Mouse (Mus musculus): ENCODE results near the gene Rptor.

Rptor gene

DNA sequence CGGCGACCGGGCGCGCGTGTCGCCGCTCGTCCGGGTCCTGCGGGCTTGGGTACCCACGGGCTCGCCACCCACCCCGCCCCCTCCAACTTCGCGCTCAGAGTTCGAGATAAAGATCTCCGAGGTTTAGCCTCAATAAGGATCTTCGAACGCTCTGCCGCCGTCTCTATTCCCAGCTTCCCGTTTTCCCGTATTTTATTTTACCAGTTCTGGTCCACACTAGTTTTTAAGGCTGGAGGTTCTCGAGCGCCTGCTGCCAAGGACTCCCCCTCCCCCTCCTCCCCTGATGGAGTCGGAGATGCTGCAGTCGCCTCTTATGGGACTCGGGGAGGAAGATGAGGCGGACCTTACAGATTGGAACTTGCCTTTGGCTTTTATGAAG is 811 bp downstream of the Rptor start:
- DNase-seq (ENCODE audit: low spot score in 2 of 2): no peak

- DNase-seq (ENCODE audit: low spot score in 2 of 2): no peak
Observed at GRCm38 (mm10) chr11:119607464-119607863, 4.8 kb downstream of the Rptor start.

DNA sequence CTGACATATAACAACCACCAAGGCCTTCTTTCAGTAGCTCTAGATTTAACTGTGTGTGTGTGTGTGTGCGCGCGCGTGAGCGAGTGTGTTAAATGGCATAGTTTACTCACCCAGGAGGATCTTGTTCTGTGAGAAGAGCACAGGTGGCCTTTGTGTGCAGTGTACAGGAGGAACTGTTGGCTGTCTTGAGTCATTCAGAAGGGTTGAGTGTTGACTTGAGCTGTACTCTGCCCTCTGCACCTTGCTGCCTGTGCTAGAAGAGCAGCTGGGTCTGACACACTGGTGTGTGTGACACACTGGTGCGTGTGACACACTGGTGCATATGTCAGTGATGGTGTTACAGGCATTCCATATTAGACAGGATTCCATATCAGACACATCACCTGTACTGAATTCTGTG is 8.8 kb downstream of the Rptor start:
- no peak for DNase-seq (ENCODE audit: low spot score in 2 of 2)

DNA sequence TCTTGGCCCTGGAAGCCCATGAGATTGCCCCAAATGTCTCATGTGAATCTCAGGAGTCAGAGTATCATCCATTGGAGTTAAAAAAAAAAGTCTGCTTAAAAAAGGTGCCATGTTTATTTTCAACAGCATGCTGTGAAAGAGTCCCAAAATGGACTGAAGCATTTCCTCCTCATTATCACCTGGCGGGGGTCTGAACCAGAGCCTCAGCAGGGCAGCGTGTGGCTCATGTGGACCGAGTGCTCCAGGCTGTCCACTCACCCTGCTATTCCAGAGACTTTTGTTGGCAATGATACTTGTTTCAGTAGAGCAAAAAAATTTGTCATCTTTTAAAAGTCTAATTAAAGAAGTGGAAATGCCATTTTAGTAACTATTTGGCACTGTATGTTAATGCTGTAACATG is 9.5 kb downstream of the Rptor start:
- DNase-seq (ENCODE audit: low spot score in 2 of 2): no peak

DNA sequence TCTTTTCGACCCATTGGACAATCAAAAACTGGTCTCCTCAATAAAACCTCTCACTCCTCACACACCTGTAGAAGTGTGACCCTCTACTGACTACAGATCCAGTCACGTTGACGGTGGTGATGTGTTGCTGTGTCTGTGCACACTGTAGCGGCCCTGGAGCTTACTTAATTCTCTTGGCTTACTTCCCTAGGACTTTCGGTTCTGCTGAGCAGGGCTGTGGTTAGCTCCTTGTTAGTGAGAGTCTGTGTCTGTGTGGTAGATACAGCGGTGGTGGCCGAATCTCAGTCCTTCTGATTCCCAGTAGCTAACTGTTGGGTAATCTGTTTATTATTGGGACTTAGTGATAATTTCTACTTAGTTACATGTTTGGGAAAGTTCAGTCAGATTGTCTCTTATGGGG is 12.4 kb downstream of the Rptor start:
- DNase-seq (ENCODE audit: low spot score in 2 of 2): no peak

GRCm38 (mm10) chr11:119618763-119619162 is 16.1 kb downstream of the Rptor start:
- peak in 1 of 2 experiments; percentile 42 for DNase-seq (ENCODE audit: low spot score in 2 of 2)

- DNase-seq (ENCODE audit: low spot score in 2 of 2): no peak
Observed at GRCm38 (mm10) chr11:119621266-119621665, 18.6 kb downstream of the Rptor start.

GRCm38 (mm10) chr11:119623800-119624199 is 21.1 kb downstream of the Rptor start:
- DNase-seq (ENCODE audit: low spot score in 2 of 2): no peak

DNA sequence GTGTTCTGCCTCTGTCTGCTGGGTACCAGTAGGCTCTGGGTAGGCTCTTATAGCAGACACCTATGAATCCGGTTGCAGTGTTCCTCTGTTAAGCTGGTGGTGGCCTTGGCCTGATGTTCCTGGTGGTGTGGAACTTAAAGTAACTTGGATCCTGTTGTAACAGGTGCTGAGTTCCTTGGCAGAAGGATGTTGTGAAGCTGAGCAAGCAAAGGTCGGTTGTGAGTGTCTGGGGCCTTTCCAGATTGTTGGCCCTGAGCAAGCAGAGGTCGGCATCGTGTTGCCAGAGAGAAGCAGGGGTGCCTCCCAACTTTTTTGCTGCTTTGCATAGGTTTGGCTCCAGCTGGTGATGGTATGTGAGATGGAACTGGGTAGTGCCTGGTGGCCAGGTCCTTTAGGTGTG is 21.7 kb downstream of the Rptor start:
- DNase-seq (ENCODE audit: low spot score in 2 of 2): no peak

GRCm38 (mm10) chr11:119624955-119625354 is 22.2 kb downstream of the Rptor start:
- no peak for DNase-seq (ENCODE audit: low spot score in 2 of 2)

GRCm38 (mm10) chr11:119625476-119625875 is 22.8 kb downstream of the Rptor start:
- no peak for DNase-seq (ENCODE audit: low spot score in 2 of 2)

DNA sequence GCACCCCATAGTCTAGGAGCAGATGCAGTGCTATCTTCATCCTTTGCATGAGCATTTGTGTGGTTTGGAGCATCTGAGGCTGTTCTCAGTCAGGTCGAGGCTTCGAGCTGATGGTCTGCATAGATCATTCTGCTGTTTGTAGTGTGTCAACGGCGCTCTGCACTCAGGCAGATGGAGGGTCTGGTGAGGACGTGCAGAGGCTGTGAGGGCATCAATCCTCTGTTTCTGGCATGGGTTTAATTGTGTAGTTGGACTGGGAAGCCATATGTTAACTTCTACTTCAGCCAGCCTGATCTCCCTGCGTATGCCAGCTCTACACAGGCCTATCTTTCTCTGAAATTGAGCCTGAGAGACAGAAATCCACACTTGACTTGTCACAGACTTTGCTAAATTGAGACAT is 23.2 kb downstream of the Rptor start:
- no peak for DNase-seq (ENCODE audit: low spot score in 2 of 2)

GRCm38 (mm10) chr11:119627243-119627642 is 24.5 kb downstream of the Rptor start:
- DNase-seq (ENCODE audit: low spot score in 2 of 2): no peak

DNA sequence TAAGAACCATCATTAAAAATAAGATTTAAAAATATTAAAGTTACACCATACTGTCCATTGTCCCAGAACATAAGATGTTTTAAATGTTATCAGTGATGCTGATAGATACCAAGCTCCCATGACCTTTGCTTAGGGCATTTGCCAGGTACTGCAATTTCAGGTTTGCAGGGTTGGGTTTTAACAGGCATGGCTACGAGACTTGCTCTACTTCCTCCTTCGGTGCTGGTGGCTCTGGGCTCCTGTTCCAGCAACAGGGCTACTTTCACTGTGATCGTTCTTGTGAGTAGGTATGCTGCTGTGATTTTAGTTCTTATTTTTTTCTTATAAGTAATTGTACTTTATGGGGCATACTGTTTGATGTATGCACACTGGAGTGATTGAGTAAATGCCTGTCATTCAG is 26.4 kb downstream of the Rptor start:
- DNase-seq (ENCODE audit: low spot score in 2 of 2): no peak

DNA sequence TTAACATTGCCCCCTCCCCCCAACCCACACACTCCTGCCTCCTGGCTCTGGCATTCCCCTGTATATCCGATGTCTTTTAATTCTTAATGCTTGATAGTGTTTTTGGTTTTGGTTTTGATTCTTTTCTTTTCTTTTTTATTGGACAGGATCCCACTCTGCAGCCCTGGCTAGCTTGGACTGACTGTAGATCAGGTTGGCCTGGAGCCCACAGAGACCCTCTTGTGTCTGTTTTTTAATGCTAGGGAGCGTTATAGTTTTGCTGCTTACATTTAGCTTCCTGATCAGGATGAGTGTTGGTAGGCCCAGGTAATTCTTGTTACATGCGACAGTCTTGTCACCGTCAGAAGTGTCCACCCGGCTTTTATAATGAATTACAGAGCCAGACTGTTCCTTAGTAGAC is 27.6 kb downstream of the Rptor start:
- DNase-seq (ENCODE audit: low spot score in 2 of 2): no peak

DNA sequence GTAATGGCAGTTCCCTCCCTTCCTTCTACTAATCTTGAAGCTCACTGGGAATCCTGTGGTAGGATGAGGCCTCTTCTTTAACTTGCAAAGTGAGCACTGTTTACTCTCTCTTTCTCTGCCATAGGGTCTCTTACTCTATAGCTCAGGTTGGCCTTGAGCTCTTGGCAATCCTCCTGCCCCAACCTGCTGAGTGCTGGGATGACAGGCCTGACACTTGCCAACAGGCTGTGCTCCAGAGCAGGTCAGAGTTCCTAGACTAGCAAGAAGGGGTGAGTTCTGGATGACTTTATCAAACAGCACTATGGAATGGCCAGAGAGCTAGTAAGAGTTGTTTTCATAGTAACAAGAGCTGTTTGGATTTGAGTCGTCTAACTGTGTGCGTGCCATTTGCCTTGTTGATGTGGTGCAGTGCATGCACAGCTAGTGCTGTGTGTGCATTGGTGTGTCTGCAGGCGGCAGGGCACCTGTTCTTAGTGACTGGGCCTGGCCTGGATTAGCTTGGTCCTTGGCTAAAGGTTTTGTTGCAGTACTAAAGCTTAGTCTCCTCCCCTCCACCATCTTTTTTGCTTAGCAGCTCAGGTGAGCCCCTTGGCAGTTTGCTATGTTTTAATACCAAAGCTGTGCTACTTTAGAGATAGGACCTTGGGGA is 28.6 kb downstream of the Rptor start:
- DNase-seq (ENCODE audit: low spot score in 2 of 2): no peak

GRCm38 (mm10) chr11:119636371-119636883 is 33.7 kb downstream of the Rptor start:
- no peak for DNase-seq (ENCODE audit: low spot score in 2 of 2)

DNA sequence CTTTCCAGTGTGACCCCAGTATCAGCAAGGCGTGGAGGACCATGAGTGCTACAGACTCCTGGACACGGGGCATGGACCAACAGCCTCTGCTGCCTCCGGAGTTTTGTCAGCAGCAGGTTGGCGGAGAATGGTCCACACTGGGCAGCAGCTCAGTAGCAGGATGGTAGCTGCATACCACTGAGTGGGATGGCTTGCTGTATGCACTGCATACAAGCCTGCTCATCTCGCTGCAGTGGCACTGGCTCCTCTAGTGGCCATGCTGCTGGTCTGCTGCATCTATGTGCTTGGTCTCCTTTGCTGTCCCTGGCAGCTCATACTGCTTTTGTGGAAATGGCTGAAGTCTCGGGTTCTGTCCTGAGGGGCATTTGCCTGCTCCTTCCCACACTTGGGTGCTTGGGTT is 34.8 kb downstream of the Rptor start:
- no peak for DNase-seq (ENCODE audit: low spot score in 2 of 2)

DNA sequence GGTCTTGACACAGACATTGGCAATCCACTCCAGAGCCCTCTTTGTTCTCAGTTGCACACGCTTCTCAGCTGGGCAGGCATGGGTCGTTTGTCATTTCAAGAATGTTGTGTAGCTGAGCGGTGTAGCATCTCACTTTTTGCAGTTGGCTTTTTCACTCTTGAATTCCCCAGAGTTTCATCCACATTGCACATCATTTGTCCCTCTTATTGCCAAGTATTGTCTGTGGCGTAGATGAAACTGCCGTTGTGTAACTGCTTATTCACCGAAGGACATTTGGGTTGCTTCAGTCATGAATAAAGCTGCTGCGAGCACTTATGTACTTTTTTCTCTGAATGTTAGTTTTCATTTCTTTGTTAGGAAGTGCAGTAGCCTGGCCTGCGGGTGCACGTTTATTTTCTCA is 37.8 kb downstream of the Rptor start:
- DNase-seq (ENCODE audit: low spot score in 2 of 2): no peak

DNA sequence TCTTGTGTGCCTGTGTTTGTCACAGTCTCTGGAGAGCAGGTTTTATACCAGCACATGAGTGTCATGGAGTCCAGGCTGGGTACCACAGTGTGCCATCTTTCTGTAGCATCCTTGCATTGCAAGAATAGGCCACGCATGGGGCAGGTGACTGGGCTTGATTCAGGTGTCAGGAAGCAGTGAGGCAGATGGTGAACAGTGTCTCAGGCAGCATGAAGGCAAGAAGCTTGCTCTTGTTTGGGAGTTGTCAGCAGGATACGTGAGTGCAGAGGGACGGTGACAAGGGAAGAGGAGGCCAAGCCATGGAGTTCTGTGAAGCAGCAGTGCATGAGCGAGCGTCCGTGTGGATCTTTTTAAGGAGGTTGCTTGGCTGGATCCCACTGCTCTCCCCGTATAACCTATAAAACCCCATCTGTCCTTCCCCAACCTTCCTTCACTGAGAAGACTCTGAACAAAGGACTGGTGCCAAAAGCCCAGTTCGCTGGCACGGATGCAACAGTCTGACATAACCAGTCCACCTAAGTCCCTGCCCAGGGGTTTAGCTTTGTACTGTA is 39.2 kb downstream of the Rptor start:
- no peak for DNase-seq (ENCODE audit: low spot score in 2 of 2)

DNA sequence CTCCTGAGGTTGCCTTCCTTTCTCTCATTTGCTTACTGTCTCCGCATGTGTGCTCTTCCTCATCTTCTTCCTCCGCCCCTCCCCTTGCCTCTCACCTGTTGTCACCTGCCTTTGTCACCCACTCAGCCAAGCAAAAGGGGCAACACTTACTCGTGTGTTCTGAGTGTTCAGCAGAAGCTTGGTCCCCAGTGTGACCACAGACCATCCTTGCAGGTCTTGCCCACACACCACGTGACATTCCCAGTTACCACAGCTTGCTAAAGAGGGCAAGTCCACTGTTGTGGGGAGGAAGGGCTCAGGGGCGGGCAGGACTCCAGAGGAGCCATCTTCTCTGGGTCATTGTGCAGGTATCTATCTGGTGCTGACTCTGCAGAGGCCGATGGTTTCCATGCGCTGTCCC is 40.6 kb downstream of the Rptor start:
- no peak for DNase-seq (ENCODE audit: low spot score in 2 of 2)

- DNase-seq (ENCODE audit: low spot score in 2 of 2): no peak
Observed at GRCm38 (mm10) chr11:119644140-119644539, 41.4 kb downstream of the Rptor start.

GRCm38 (mm10) chr11:119644612-119645379 is 42.1 kb downstream of the Rptor start:
- no peak for DNase-seq (ENCODE audit: low spot score in 2 of 2)

Measured in frontal cortex, postnatal 14 days (tissue).